Mouse (Mus musculus) layer of hippocampus, postnatal 10 days (tissue): ENCODE measurements around the gene Pogz. TPM values are rescaled to one million over a fixed set of nuclear protein-coding genes. Genes with fewer than 3 reads are reported as not detected.
"Not testable (repeated sequence)": the region's sequence is repeated elsewhere in the genome, so short reads cannot be mapped to it uniquely, and the experiment has no call there.

Experiments
- DNase-seq, 2 experiments: peaks; one replicate each; pipeline ENCODE4 v3.0.0; 2021; ENCODE audit warnings: low spot score in 2 of 2
- total RNA-seq, 2 experiments: library from RNA; stranded (reverse); gene quantifications; 2 replicates each; pipeline ENCODE4 v1.2.3; 2021

The Pogz gene
- total RNA-seq, 2 experiments from 2014 or later: 56.0 to 57.3 TPM

DNA sequence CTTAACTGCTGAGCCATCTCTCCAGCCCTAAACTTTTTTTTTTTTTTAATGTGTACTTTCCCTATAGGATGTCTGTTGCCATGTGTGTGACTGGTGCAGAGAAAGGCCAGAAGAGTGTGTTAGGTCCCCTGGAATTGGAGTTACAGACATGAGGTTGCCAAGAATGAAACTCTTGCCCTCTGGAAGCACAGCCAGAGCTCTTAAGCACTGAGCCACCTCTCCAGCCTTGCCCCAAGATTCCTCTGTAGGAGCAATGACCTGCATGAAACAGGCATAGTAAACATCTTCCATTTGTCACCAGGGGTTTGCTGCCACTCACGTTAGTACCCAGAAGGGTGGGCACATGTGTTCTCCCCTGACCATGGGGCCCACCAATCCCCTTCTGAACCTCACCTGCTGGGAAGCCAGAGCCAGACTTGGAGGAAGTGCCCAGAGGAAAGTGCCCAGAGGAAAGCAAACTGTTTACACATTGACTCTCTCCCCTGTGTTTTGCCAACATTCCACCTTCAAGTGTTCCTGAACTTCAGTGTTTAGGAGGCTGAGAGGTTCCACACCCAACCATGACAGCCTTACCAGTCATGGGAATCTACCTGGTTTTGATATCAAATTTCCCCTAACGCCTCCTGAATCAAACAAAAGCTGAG, 73.8 kb downstream of the Pogz start:
- DNase-seq: no peak

DNA sequence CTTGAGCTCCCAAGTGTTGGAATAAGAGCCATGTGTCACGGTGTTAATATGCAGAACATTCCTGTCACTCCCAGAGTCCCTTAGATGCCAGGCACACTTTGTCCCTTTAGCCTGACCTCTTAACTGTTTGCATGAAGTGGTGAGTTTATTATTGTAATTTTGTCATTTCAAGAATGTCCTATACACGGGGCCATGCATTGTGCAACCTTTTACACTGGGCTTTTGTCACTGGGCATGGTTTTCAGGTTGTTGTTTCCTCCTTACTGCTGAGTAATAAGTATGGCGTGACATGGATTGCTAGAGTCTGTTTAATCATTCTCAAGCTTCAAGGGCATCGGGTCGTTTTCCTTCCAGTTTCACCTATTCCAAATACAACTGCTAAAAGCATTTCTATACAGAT, 76.4 kb downstream of the Pogz start:
- no peak for DNase-seq

DNA sequence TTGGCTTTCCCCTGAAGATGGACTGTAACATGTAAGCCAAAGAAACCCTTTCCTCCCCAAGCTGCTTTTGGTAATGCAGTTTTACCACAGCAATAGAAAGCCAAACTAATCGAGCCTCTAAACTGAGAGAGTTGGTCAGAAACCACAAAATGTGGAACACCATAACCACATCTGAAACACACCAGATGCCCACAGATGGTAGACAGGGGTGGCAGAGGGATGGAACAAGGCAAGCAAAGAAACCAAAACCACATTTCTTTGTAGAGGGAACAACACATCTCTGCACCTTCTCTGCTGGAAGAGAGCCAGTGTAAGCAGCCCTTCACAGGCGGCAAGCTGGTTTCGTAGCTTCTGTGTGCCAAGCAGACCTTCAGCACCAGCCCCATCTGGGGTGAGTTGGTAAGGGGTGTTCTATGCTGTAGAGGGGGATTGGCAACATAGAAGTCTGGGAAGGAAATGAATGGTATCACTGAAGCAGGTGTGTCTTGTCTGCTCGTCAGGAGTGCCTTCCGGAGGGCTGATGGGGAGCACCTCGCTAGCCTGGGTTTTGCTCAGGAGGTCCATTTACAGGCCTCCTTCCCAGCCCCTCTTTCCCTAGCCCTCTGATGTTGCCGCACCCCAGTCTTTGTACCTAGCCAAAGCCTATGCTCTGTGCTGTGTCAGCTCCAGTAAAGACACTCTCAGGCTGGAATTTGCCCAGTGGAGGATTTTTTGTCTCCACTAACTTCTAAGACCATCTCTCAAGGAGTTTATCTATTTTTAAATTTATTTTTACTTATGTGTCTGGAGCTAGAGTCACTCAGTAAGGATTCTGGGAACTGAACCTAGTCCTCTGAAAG, 78.8 kb downstream of the Pogz start:
- DNase-seq: no peak

DNA sequence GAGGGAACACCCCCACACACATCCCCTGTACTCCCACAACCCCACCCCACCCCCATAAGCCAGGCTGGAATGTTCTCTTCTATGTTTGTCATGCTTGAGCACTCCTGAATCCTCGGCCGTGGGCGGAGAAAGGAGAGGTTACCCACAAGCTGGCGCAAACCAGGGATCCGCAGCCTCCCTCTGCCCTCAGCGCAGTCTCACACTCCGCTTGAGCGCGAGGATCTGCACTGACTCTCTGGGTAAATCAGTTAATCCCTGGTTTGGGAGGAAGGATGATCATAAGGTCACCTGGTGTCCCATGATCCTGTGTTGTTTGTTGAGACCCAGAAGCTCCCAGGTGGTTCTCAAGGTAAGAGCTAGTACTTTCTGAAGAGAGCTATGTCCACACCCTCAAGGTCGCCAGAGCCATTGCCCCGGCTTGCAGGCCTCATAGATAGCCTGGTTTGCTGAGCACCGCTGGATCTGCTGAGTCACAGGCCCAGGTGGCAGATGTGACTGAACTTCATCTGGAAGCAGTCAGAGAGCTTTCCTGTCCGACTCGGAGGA, 80.5 kb downstream of the Pogz start:
- no peak for DNase-seq

DNA sequence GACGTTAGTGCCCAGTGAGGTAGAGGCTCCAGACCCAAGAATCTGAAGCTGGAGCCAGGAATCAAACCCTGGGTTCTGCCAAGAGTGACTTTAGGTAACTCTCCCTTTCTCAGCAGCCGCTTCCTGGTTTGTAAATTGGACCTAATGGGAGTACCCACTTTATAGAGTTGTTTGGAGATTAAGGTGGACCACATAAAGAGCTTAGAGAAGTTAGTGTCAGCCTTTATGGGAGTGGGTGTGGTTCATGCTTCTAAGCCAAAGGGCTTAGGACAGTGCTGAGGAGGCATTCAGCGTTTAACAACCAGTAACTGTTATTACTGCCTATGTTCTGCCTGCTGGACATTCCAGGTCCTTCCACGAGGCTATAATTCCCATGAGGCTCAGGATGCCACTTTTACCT, 81.5 kb downstream of the Pogz start:
- DNase-seq: no peak

DNA sequence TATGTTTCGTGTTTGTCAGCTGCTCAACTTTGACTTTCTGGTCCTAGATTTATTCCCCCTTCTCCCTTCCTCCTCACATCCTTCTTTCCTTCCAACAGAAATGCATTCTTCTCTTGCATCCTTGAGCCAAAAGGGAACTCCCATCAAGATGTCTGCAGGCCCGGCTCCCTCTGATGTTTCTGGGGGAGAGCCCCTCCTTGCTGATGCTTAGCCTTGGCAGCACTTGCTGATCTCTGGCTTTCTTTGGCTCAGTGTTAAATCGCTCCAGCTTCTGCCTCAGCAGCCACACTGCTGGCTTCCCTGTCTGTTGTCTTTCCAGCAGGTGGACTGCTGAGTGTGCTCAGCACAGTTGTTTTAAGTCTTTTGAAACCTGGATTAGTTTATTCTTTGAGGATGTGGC, 83.7 kb downstream of the Pogz start:
- DNase-seq: no peak

GRCm38 (mm10) chr3:94922333-94922732, 85.0 kb downstream of the Pogz start:
- no peak for DNase-seq

GRCm38 (mm10) chr3:94924688-94925087, 87.3 kb downstream of the Pogz start:
- DNase-seq: no peak

- not testable (repeated sequence) for DNase-seq
These were observed 89.0 kb downstream of the Pogz start for GRCm38 (mm10) chr3:94926301-94926736.

- not testable (repeated sequence) for DNase-seq
These were observed 91.6 kb downstream of the Pogz start for GRCm38 (mm10) chr3:94928979-94929378.

- DNase-seq: not testable (repeated sequence)
These were observed 93.3 kb downstream of the Pogz start for GRCm38 (mm10) chr3:94930386-94931266.

- DNase-seq: not testable (repeated sequence)
These were observed 94.2 kb downstream of the Pogz start for GRCm38 (mm10) chr3:94931427-94932082.

Other genes starting within 250 kb of the Pogz start
- gene Gm10972, start 194.5 kb upstream of the Pogz start, total RNA-seq: not detected
- 1 to 10 TPM; 2.6 to 3.1 TPM for gene Tuft1, start 178.7 kb upstream of the Pogz start, total RNA-seq
- not detected for gene Selenbp2, start 144.0 kb upstream of the Pogz start, total RNA-seq
- gene Cgn, start 51.1 kb upstream of the Pogz start, total RNA-seq: 1 to 10 TPM; 6.3 to 8.6 TPM
- gene Psmb4, start 49.4 kb downstream of the Pogz start, total RNA-seq: 100 to 1,000 TPM; 289 to 312 TPM
- 1 to 10 TPM; 4.8 to 5.2 TPM for gene Selenbp1, start 95.5 kb downstream of the Pogz start, total RNA-seq
- 10 to 100 TPM; 20.1 to 21.3 TPM for gene Rfx5, start 116.5 kb downstream of the Pogz start, total RNA-seq
- gene Pi4kb, start 137.2 kb downstream of the Pogz start, total RNA-seq: 10 to 100 TPM; 46.5 to 50.7 TPM
- gene Zfp687, start 177.9 kb downstream of the Pogz start, total RNA-seq: 10 to 100 TPM; 26.4 to 30.8 TPM
- gene Psmd4, start 205.0 kb downstream of the Pogz start, total RNA-seq: 100 to 1,000 TPM; 160 to 174 TPM